ENCODE assay signal across 8 mouse cellular contexts in the genomic region with DNA sequence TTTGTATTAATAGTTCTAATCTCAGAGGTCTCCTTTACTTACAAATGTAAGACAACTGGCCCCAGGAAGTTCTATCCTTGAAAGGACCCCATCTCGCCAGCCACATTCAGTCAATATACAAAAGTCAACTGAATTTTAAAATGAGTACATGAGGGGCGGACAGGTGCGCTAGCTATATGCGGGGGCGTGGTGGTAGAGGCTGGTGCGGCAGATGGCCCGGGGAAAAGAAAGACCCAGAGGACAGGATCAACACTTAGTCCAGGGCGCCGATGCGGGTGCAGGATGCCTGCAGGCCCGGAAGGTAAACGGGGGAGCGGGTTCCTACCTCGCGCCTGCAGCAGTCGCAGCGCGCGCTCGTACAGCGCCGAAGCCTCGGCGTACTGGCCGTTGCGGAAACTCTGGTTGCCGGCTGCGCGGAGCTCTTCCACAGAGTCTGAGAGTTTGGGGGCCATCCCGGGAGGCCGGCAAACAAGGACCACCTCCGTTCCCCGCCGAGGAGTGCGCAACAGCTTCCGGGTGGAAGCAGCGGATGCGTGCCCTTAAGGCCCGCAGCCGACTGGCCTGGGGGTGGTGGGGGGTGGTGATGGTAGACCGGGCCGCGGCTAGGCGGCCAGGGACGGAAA. TPM values are rescaled to one million over a fixed set of nuclear protein-coding genes. Genes with fewer than 3 reads are reported as not detected.
A peak's percentile ranks its signal among the peaks of the same experiment; 100 is the strongest.
DNase-seq lines count a peak whose midpoint lies in the region; ATAC-seq lines count a peak whose summit lies in the region.

A gene (plus strand): TSS at position 181 of the 623 bp plus-strand sequence.

- no peaks in the 10 kb centered on the region for H3K27me3 ChIP-seq in hindbrain, embryonic 10.5 days (ENCODE audit: insufficient read depth, poor library complexity, severe bottlenecking)
- no peaks in the 10 kb centered on the region for H3K27me3 ChIP-seq in limb, embryonic 10.5 days (ENCODE audit: low read depth, poor library complexity, severe bottlenecking)

- H3K9me3 ChIP-seq in hindbrain, embryonic 10.5 days = no peaks in the 10 kb centered on the region
- no peaks in the 10 kb centered on the region for H3K9me3 ChIP-seq in limb, embryonic 10.5 days (replicated peaks)

- peak within 1 kb of the TSS; percentile 97 for H3K4me3 ChIP-seq in hindbrain, embryonic 10.5 days
- H3K4me3 ChIP-seq in limb, embryonic 10.5 days = peak within 1 kb of the TSS; percentile 95

- peak within 1 kb of the TSS; percentile 92 for H3K27ac ChIP-seq in hindbrain, embryonic 10.5 days
- peak within 1 kb of the TSS; percentile 95 for H3K27ac ChIP-seq in limb, embryonic 10.5 days

- peaks cover 35% of the 10 kb centered on the region for H3K4me1 ChIP-seq in hindbrain, embryonic 10.5 days (replicated peaks)
- peaks cover 49% of the 10 kb centered on the region for H3K4me1 ChIP-seq in limb, embryonic 10.5 days

- peaks cover 27% of the 10 kb centered on the region for H3K36me3 ChIP-seq in hindbrain, embryonic 10.5 days
- H3K36me3 ChIP-seq in limb, embryonic 10.5 days = peaks cover 28% of the 10 kb centered on the region

- DNase-seq in layer of hippocampus, adult 11-12 months (ENCODE audit: low spot score) = peak; percentile 39
- no peak for DNase-seq in layer of hippocampus, adult 9-10 months (ENCODE audit: low spot score)
- DNase-seq in T-cell, adult 2 months (ENCODE audit: low spot score) = peak; percentile 52
- DNase-seq in hindbrain, embryonic 10.5 days (ENCODE audit: low spot score) = no peak
- DNase-seq in limb, embryonic 10.5 days (ENCODE audit: low spot score) = no peak
- peak; percentile 65 for DNase-seq in naive thymus-derived CD4-positive, alpha-beta T cell, adult 2 months (ENCODE audit: low read depth)
- DNase-seq in right cerebral cortex, postnatal 4 days = no peak

- no peak for ATAC-seq in erythroid progenitor cell, adult 5-6 weeks (replicated peaks; ENCODE audit: low FRiP score, poor library complexity, severe bottlenecking)

- WGBS in hindbrain, embryonic 10.5 days = under 1% methylated on average over 45 of the region's 45 CpGs
- WGBS in limb, embryonic 10.5 days = under 1% methylated on average over 45 of the region's 45 CpGs

RNA-seq across cellular contexts. Expression of the gene that starts here (rescaled TPM):
- total RNA-seq in erythroid progenitor cell, adult 5-6 weeks (2015; ENCODE audit: low replicate concordance) = 58.7 and 62.5 TPM in 2 replicates
- 40.8 and 74.2 TPM in 2 replicates for total RNA-seq in erythroid progenitor cell, adult 5-6 weeks (2017; ENCODE audit: low replicate concordance)
- 30.8 and 36.8 TPM in 2 replicates for polyA plus RNA-seq in hindbrain, embryonic 10.5 days (2016; fragmentation: Nextera tagmentation; extraction: Ambion mirVana)
- polyA plus RNA-seq in limb, embryonic 10.5 days (2016; fragmentation: Nextera tagmentation; extraction: Ambion mirVana) = 30.4 and 32.8 TPM in 2 replicates

Comparison
In these comparisons a context has a peak if more than half of its experiments do, and no peak if none do; other contexts are left out.
1. DNase-seq: peak in layer of hippocampus, adult 11-12 months (single experiment), T-cell, adult 2 months (single experiment) and naive thymus-derived CD4-positive, alpha-beta T cell, adult 2 months (single experiment); none in layer of hippocampus, adult 9-10 months (single experiment), hindbrain, embryonic 10.5 days (single experiment), limb, embryonic 10.5 days (single experiment) and right cerebral cortex, postnatal 4 days (single experiment).